Mouse (Mus musculus): Measurements from ENCODE around the gene Ugt1a9.

Gene Ugt1a9

DNA sequence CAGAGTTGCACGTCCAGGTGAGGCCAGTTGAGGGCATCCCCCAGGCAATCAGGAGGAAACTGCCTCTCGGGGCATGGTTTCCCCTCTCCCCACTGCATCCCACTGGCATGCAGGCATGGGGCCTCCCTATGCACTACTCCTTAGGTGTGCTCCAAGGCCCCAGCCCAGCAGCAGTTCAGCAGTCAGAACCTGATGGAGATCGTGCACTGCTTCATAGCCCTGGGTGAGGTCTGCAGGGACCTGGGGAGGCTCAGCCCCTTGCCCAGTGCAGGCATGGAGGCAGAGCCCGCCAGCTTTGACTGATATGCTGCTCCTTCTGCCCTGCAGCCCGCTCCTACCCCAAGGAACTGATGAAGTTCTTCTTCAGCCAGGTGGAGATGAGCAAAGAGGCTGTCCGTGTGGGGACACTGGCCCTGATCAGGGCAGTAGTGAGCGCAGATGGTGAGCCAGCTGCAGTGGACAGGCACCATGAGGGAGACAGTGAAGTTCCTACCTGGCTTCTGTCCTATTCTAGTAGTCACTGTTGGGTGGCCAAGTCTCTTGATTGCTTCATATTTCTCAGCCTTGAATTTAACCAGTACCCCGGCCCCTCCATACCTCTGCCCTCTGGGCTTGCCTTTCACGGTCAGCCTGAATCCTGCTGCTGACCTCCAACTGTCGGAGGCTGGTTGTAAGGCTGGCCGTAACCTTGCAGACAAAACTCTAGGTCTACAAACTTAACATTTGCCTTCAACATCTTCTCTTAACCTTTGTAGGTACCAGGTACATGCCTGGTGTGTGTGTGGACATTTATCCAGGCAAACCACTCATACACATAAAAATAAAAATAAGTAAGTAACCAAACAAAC lies 164.7 kb downstream of the Ugt1a9 start:
- no peak for DNase-seq (ENCODE audit: low read depth, low spot score)

GRCm38 (mm10) chr1:88235894-88236415 lies 165.4 kb downstream of the Ugt1a9 start:
- no peak for DNase-seq (ENCODE audit: low read depth, low spot score)

- DNase-seq (ENCODE audit: low read depth, low spot score), result no peak
These were observed 166.7 kb downstream of the Ugt1a9 start for GRCm38 (mm10) chr1:88237311-88237710.

- no peak for DNase-seq (ENCODE audit: low read depth, low spot score)
These were observed 168.2 kb downstream of the Ugt1a9 start for GRCm38 (mm10) chr1:88238771-88239170.

DNA sequence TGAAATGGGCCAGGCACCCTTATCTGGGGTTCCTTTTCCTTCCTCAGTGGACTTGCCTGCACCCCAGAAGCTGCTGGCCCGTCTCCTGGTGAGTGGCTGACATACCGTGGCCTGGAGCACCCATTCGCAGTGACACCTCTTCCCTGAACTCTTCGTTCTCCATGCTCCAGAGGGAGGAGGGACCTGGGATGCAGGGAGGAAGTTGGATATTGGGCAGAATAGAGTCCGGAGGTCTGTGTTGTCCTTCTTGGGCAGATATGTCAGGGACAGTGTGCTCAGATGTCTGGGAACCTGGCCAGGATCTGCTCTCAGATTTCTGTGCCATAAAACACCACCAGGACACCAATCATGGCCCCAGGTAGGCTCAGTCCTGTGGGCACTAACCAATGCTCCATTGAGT lies 169.5 kb downstream of the Ugt1a9 start:
- no peak for DNase-seq (ENCODE audit: low read depth, low spot score)

- DNase-seq (ENCODE audit: low read depth, low spot score), result no peak
These were observed 170.0 kb downstream of the Ugt1a9 start for GRCm38 (mm10) chr1:88240579-88240978.

DNA sequence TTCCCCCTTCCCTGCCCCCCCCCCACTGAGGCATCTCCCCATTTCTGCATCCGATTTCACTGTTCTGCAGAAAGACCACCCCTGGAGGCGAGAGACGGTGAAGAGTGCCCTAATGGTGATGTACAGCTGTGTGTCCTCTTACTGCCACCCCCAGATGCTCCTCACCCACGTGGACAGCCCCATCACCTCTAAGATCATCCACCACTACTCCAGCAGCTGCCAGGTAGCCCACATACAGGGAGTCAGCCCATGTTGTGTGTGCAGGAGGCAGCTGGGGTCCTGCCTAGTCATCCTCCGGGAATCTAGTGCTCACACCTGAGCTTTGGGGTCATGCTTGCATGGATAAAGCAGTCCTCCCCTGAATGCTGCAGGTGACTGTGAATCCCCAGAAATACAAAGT lies 173.3 kb downstream of the Ugt1a9 start:
- DNase-seq (ENCODE audit: low read depth, low spot score), result no peak

DNA sequence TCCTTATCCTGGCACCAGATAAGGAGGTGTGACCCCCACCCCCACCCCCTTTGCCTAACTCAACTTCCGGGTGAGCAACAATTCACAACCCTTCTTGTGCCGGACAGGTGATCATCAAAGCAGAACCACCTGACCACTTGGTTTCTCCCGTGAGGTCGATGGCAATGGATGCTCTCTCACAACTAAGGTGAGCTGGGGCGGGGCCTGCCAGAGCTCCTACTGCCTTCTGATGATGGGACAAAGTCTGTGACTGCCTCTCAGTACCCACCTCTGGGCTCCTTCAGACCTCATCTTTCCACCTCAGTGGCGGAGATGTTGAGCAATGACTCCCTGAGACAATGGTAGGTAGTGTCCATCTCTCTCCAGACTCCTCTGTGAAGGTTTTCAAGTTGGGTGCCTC lies 175.3 kb downstream of the Ugt1a9 start:
- no peak for DNase-seq (ENCODE audit: low read depth, low spot score)

DNA sequence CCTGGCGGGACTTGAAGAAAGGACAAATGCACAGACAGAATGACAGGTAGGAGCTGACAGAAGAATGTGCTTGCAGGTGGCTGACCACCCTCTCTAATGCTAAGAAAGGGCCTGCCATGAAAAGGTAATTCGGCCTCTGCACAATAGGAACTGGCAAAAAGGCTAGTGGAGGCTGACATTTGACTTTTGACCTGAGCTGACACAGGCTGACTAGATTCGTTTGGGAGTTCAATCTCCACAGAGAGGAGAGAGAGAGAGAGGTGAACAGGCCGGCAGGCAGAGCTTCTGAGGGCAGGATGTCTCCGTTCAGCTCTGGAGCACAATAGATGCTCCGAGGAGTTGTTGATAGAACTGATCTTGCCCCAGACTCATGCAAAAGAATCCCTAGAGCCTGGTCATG lies 175.8 kb downstream of the Ugt1a9 start:
- DNase-seq (ENCODE audit: low read depth, low spot score), result no peak

DNA sequence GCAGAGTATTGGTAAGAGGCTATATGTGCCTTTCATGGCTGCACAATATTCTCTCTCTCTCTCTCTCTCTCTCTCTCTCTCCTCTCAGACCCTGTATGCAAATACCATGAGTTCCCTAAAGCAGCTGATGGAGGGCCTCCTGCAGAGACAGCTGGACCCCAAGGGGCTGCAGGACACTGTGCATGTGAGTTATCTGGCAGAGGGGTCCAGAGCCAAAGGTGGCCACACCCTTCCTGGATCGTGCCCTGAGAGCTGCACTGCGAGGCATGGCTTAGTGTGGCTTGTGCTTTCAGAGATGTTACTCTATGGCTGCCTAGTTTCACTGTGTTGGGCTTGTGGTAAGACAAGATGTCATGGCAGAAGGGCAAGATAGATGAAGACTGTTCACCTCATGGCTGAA lies 177.1 kb downstream of the Ugt1a9 start:
- DNase-seq (ENCODE audit: low read depth, low spot score), result no peak

- DNase-seq (ENCODE audit: low read depth, low spot score), result no peak
These were observed 178.1 kb downstream of the Ugt1a9 start for GRCm38 (mm10) chr1:88248658-88249057.

- DNase-seq (ENCODE audit: low read depth, low spot score), result no peak
These were observed 179.0 kb downstream of the Ugt1a9 start for GRCm38 (mm10) chr1:88249596-88249995.

DNA sequence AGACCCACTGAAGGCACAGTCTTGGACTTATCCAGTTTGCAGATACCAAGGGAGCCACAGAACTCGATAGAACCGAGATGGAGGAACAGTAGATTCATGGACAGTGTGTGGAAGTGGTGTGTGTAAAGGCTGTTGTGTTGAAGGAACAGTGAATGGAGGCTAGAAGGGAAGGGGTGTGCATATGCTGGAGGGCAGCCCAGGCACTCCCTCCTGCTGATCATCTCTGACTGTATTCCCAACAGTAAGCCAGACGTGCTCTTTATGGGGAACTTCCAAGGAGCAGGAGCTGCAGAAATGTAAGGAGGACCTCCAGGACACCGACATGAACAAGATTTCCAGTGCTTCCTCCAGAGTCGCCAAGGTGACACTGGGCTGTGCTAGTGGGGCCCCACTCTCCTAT lies 179.4 kb downstream of the Ugt1a9 start:
- DNase-seq (ENCODE audit: low read depth, low spot score), result no peak

DNA sequence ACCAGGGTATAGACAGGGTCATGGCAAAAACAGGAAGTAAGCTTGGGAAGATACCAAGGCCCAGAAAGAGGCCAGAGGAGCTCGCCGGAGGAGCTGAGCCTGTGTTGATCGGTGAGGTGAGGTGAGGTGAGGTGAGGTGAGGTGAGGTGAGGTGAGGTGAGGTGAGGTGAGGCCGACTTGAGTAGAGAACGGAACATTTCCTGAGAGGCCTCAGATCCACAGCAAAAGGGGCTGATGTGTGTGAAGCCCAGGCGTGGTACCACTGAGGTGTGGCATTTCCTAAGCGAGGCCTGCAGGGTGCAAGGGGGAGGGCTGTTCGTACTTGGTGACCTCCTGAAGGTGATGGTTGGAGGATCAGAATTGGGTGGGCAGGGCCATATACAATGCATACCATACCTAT lies 182.5 kb downstream of the Ugt1a9 start:
- no peak for DNase-seq (ENCODE audit: low read depth, low spot score)

GRCm38 (mm10) chr1:88253540-88253939 lies 182.9 kb downstream of the Ugt1a9 start:
- DNase-seq (ENCODE audit: low read depth, low spot score), result no peak

- DNase-seq (ENCODE audit: low read depth, low spot score), result no peak
These were observed 184.3 kb downstream of the Ugt1a9 start for GRCm38 (mm10) chr1:88254793-88255465.

- no peak for DNase-seq (ENCODE audit: low read depth, low spot score)
These were observed 184.9 kb downstream of the Ugt1a9 start for GRCm38 (mm10) chr1:88255466-88255857.

DNA sequence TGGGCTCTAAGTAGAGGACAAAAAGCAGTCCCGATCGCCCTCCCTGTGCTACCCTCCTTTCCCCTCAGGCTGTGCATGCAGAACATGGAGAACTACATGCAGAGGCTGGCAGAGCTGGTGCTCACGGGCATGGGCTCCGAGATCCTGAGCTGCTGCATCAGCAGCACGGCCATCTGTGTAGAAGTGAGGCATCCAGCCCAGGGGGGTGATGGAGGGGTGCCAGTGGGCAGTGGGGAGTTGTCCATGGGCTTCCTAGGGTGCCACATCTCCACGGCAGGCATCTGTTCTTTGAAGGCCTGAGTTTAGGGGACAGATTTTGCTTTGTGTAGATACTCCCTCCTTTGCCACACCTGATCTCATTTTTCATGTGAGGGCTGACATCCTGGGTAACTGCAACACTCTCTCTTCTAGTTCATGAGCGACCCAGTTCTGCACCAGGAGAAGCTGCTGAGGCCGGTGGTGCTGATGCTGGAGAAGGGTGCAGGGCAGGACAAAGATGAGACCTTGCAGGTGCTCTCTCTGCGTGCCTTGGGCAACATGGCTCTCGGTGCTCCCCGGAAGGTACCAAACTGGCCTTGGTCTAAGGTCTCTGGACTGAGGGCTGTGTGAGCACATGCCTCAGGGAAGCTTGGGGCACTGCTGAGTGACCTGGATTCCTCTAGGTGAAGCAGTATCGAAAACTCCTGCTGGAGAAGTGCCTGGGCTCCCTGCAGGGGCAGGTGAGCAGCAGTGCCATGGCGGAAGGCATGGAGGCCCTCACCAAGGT lies 185.6 kb downstream of the Ugt1a9 start:
- no peak for DNase-seq (ENCODE audit: low read depth, low spot score)

DNA sequence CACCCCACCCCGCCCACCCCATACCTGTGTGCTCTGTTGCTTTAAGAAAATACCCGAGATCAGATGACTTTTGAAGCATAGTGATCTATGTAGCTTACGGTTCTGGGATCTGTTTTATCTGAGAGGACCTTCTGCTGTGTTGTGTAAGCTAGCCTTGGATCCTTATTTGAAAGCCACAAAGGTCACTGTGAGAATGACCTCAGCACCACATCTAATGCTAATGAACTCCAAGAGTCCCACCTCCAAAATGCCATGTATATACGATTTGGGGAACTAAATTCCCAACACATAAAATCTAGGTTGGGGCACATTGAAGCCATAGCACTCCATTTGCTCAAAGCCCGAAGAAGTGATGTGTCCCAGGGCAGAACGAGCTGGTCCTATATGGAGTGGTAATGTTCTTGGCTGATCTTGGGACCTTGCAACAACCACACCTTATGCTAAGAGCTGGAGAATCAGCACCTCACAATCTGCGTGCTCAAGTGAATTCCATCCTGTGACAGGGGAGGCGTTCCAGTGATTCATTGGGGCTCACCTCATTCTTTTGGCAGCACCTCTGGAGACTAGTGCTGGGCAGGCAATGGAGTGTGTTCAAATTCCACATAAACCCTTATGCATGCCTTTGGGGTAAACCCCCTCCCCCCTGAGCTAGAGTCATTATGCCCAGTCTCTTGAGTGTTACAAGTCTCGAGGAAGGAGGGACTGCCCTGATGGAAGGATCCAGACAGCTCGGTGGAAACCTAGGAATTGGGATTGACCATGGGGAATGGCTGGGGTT lies 186.5 kb downstream of the Ugt1a9 start:
- DNase-seq (ENCODE audit: low read depth, low spot score), result no peak

DNA sequence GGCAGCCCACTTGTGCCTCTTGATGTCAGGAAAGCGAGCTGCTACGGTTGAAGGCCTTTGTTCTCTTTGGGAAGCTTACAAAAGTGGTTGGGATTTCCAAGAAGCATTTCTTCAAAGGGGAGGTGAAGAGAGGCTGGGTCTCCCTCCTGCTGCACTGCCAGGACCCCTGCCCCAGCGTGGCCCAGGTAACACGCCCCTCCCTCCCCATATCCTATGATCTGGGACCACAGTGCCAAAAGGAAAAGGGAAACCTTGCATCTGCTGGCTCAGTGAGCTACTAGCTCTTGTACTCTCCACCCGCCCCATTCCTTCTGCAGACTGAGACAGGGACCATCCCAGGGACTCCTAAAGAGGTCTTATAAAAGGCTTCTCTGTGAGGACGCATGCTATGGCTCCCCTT lies 187.1 kb downstream of the Ugt1a9 start:
- DNase-seq (ENCODE audit: low read depth, low spot score), result no peak

DNA sequence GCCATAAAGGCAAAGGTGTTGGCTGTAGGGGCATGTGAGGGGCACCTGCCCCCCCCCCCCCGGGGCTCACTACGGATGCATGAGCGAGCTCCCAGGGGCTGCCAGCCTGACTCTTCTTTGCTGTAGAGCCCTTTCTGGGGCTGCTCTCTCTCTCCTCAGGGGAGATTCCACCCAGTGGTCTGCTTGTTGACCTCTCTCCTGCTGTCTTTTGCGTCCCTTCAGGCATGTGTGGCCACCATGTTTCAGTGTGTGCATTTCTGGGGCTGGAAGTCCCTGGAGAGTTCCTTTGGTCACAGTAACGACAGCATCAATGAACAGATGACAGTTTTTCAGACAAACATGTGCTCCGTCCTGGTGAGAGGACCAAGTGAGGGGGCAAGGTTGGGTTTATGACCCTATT lies 187.8 kb downstream of the Ugt1a9 start:
- no peak for DNase-seq (ENCODE audit: low read depth, low spot score)

All from retina, adult 2 months (tissue).